Mouse (Mus musculus) myocyte (in vitro differentiated cells): ENCODE results near the gene Anapc2. TPM values are rescaled to one million over a fixed set of nuclear protein-coding genes. Genes with fewer than 3 reads are reported as not detected.

Source experiments
- H3K27me3 ChIP-seq: one replicate; pipeline ENCODE4 v1.6.1; 2011; ENCODE audit not compliant: control insufficient read depth, insufficient read depth, insufficient read length
- H3K36me3 ChIP-seq: one replicate; pipeline ENCODE4 v1.6.1; 2011; ENCODE audit not compliant: control insufficient read depth, insufficient read depth
- H3K4me2 ChIP-seq: one replicate; pipeline ENCODE4 v1.6.1; 2011; ENCODE audit warnings: low read depth, control low read depth
- H3K4me3 ChIP-seq: one replicate; pipeline ENCODE4 v1.5.1; 2011; ENCODE audit warnings: mild to moderate bottlenecking, control low read depth, moderate library complexity
- H3K79me2 ChIP-seq: one replicate; pipeline ENCODE4 v1.6.1; 2011; ENCODE audit not compliant: control insufficient read depth, insufficient read depth
- H3ac ChIP-seq: one replicate; pipeline ENCODE4 v1.6.1; 2011; ENCODE audit not compliant: control insufficient read depth, insufficient read length
- CEBPB ChIP-seq: IDR thresholded peaks from 2 replicates; pipeline ENCODE4 v1.6.1; 2011; ENCODE audit warnings: mild to moderate bottlenecking, moderate library complexity; ENCODE audit not compliant: poor library complexity, insufficient read depth, severe bottlenecking
- E2F4 ChIP-seq: IDR thresholded peaks from one replicate; pipeline ENCODE4 v1.6.1; 2011; ENCODE audit warnings: mild to moderate bottlenecking, control low read depth, moderate library complexity; ENCODE audit not compliant: insufficient read depth
- MAX ChIP-seq: IDR thresholded peaks from one replicate; pipeline ENCODE4 v1.6.1; 2011; ENCODE audit warnings: low read depth, mild to moderate bottlenecking, control low read depth
- MYOD1 ChIP-seq, 3 experiments: IDR thresholded peaks; one replicate each; pipeline ENCODE4 v1.6.1; 2011; ENCODE audit warnings: control low read depth in 2 of 3, low read depth in 2 of 3, mild to moderate bottlenecking in 2 of 3, moderate library complexity in 1 of 3; ENCODE audit not compliant: insufficient read length in 2 of 3, control insufficient read depth in 1 of 3
- MYOG ChIP-seq, 3 experiments: IDR thresholded peaks; one replicate each; pipeline ENCODE4 v1.6.1; 2011; ENCODE audit warnings: control low read depth in 2 of 3, low read depth in 2 of 3, mild to moderate bottlenecking in 2 of 3; ENCODE audit not compliant: insufficient read length in 2 of 3, control insufficient read depth in 1 of 3, insufficient read depth in 1 of 3
- POLR2A ChIP-seq: IDR thresholded peaks from one replicate; pipeline ENCODE4 v1.6.1; 2011; ENCODE audit warnings: low read depth, mild to moderate bottlenecking, control low read depth, moderate library complexity; ENCODE audit not compliant: insufficient read length
- POLR2AphosphoS2 ChIP-seq: IDR thresholded peaks from one replicate; pipeline ENCODE4 v1.6.1; 2011; ENCODE audit warnings: low read depth, control low read depth; ENCODE audit not compliant: insufficient read length
- REST ChIP-seq: IDR thresholded peaks from one replicate; pipeline ENCODE4 v1.6.1; 2011; ENCODE audit warnings: mild to moderate bottlenecking, control low read depth, moderate library complexity; ENCODE audit not compliant: insufficient read depth, insufficient read length
- SRF ChIP-seq: IDR thresholded peaks from one replicate; pipeline ENCODE4 v1.6.1; 2011; ENCODE audit warnings: low read depth; ENCODE audit not compliant: control insufficient read depth, insufficient read length
- TCF12 ChIP-seq: IDR thresholded peaks from one replicate; pipeline ENCODE4 v1.6.1; 2011; ENCODE audit warnings: mild to moderate bottlenecking, control low read depth; ENCODE audit not compliant: poor library complexity, insufficient read depth, severe bottlenecking
- TCF3 ChIP-seq: IDR thresholded peaks from one replicate; pipeline ENCODE4 v1.6.1; 2011; ENCODE audit warnings: low read depth, control low read depth; ENCODE audit not compliant: insufficient read length
- USF1 ChIP-seq: IDR thresholded peaks from one replicate; pipeline ENCODE4 v1.6.1; 2011; ENCODE audit warnings: low read depth, mild to moderate bottlenecking, control low read depth, moderate library complexity
- polyA plus RNA-seq: library from polyadenylated mRNA; unstranded; fragments of >200 nt; fragmentation: generic; extraction: Trizol; gene quantifications from one replicate; pipeline ENCODE4 v1.2.1, GENCODE M21; 2012; ENCODE audit warnings: missing spikeins

Anapc2 gene
- polyA plus RNA-seq, 1 experiment = 97.9 TPM

DNA sequence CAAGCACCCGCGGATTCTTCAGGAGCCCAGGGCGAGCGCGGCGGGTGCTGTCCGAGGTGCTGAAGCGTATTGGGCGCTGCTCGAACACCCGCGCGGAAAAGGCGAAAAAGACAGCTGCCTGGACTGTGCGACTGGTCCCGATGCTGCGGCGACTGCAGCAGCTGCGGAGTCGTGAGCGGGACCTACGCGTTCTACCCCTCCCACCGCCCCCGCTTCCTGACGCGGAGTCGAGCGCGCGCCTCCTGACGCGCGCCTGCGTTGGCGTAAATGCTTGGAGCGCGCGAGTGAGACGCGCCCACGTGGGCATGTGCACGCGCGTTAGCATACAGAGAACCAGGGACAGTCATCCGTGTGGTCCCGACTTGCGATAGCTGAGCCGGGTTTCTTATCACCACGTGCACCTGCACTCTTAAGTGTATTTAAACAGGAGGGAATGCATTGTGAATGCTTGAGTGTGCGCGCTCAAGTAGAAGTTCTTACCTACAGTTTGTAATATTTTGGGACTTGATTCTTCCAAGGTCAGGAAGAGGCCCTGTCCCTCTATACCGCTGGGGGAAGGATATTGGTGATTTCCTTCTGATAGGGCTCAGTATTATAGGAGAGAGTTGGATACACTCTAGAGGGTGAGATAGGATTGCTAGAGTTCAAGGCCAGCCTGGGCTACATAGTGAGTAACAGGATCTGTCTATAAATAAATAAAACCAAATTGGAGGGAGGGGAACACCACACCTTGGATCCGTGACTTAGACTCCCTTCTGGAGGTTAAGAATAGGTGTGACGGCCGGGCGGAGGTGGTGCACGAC lies 46.9 kb downstream of the Anapc2 start, which contains the start of gene Grin1:
Grin1 (minus strand) TSS at position 217 of the 803 bp plus-strand sequence.
- H3K4me3 ChIP-seq = no peak within 1 kb of the TSS
- TF ChIP-seq MYOD1 (IDR thresholded peaks at IDR 0.05; ENCODE audit: control insufficient read depth in 1 of 3, insufficient read length in 2 of 3, low read depth in 2 of 3) (peak in 2 of 3 experiments; percentile 53 to 65), TCF12 (no peak), REST (peak; percentile 88), MYOG (IDR thresholded peaks at IDR 0.05; ENCODE audit: control insufficient read depth in 1 of 3, insufficient read depth in 1 of 3, insufficient read length in 2 of 3, low read depth in 2 of 3) (peak in 2 of 3 experiments; percentile 75 to 77)
- no peaks in the 10 kb centered on the region for H3K36me3 ChIP-seq
- no peak within 1 kb of the TSS for H3K4me2 ChIP-seq
- no peaks in the 10 kb centered on the region for H3K79me2 ChIP-seq
- peaks cover 45% of the 10 kb centered on the region for H3K27me3 ChIP-seq
- H3ac ChIP-seq = no peak within 1 kb of the TSS

DNA sequence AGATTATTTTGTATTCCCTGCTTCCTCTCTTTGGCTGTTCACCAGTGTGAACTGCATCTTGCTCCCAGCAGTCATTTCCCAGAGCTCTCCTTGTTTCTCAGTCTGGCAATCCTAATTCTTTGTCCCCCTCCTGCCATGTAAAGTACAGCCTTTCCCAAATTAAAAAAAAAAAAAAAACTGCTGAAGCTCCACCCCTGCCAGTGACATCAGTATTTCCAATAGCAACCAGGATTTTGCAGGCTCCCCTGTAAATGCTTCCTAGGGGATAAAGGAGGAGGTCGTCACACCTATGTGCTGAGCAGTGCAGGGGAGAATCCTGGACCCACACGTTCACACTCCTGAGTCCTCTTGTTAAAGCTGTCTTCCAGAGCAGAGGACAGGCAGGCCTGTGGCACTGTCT lies 47.8 kb downstream of the Anapc2 start:
- TF ChIP-seq TCF3 (no peak), MAX (no peak), USF1 (no peak), CEBPB (no peak), E2F4 (no peak), REST (no peak), SRF (no peak), TCF12 (no peak), POLR2AphosphoS2 (no peak), MYOD1 (IDR thresholded peaks at IDR 0.05; ENCODE audit: control insufficient read depth in 1 of 3, insufficient read length in 2 of 3, low read depth in 2 of 3) (no peak), MYOG (IDR thresholded peaks at IDR 0.05; ENCODE audit: control insufficient read depth in 1 of 3, insufficient read depth in 1 of 3, insufficient read length in 2 of 3, low read depth in 2 of 3) (no peak), POLR2A (no peak)
- H3K79me2 ChIP-seq = no peaks in the 10 kb centered on the region
- H3K4me2 ChIP-seq = no peak overlapping the region
- no peak overlapping the region for H3K4me3 ChIP-seq
- H3K27me3 ChIP-seq = peaks cover 54% of the 10 kb centered on the region
- H3ac ChIP-seq = no peak overlapping the region
- no peaks in the 10 kb centered on the region for H3K36me3 ChIP-seq

DNA sequence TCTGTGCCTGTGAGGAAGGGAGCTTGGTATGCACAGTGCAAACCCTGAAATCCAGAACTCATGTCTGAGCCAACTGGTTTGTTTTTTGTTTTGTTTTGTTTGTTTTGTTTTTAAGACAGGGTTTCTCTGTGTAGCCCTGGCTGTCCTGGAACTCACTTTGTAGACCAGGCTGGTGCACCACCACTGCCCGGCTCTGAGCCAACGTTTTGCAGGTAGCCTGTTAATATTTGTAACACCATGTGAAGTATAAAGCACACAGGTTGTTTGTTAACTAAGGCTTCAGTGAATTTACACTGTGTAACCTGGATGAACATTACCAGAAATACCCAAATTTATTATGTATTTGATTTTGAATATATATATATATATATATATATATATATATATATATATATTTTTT lies 53.8 kb downstream of the Anapc2 start:
- TF ChIP-seq USF1 (no peak), REST (no peak), CEBPB (no peak), MYOD1 (IDR thresholded peaks at IDR 0.05; ENCODE audit: control insufficient read depth in 1 of 3, insufficient read length in 2 of 3, low read depth in 2 of 3) (no peak), TCF12 (no peak), POLR2A (no peak), E2F4 (no peak), MYOG (IDR thresholded peaks at IDR 0.05; ENCODE audit: control insufficient read depth in 1 of 3, insufficient read depth in 1 of 3, insufficient read length in 2 of 3, low read depth in 2 of 3) (no peak), MAX (no peak), POLR2AphosphoS2 (no peak), TCF3 (no peak)
- H3K4me3 ChIP-seq = no peak overlapping the region
- H3ac ChIP-seq = no peak overlapping the region

DNA sequence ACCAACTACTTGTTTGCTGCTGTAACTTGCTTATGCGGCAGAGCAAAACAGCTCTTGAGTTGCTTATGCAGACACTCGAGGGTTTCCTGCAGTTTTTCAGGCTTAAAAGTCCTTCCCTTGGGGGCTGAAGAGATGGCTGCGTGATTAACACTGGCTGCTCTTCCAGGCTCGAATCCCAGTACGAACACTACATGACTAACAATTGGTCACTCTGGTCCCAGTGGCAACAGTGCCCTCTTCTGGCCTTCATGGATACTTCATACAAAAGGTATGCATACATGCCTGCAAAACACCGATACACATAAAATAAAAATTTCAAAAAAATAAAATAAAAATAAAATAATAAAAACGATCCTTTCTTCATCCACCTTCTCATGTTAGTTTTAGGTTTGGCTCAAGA lies 56.2 kb downstream of the Anapc2 start:
- Histone ChIP-seq H3K4me2 (no peak overlapping the region), H3K27me3 (peaks cover 14% of the 10 kb centered on the region), H3ac (no peak overlapping the region), H3K4me3 (no peak overlapping the region), H3K79me2 (peaks cover 16% of the 10 kb centered on the region), H3K36me3 (no peaks in the 10 kb centered on the region)
- TF ChIP-seq TCF12 (no peak), SRF (no peak)

More for the DNA sequence above, 53.8 kb downstream of the Anapc2 start:
- Histone ChIP-seq H3K4me2 (no peak overlapping the region), H3K36me3 (no peaks in the 10 kb centered on the region), H3K27me3 (peaks cover 15% of the 10 kb centered on the region), H3K79me2 (no peaks in the 10 kb centered on the region)

DNA sequence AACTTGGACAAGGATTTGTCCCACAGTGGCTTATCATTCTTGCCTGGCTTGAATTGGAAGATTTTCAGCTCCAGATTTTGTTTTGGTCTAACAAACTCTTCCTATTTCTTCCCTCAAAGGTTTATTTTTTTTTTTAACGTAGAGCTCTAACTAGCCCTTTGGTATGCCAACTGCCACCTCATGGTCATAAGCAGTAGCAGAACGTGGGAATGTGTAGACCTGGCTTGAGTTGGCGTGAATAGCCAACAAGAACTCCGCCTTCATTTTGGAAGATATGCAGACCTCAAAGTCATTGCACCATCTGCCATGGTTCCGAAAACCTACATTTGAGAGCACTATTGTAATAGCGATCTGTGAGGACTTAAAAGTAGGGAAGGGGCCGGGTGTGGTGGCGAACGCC lies 59.2 kb downstream of the Anapc2 start:
- H3K4me3 ChIP-seq = peak overlapping the region; percentile 87
- peaks cover 6% of the 10 kb centered on the region for H3K36me3 ChIP-seq
- peak overlapping the region; percentile 78 for H3K4me2 ChIP-seq
- H3K79me2 ChIP-seq = peaks cover 20% of the 10 kb centered on the region
- H3ac ChIP-seq = peak overlapping the region; percentile 65
- no peaks in the 10 kb centered on the region for H3K27me3 ChIP-seq
- no peak for TF ChIP-seq TCF12
- TF ChIP-seq SRF = no peak
- no peak for TF ChIP-seq REST
- no peak for TF ChIP-seq E2F4
- TF ChIP-seq MAX = no peak
- TF ChIP-seq POLR2A = no peak
- TF ChIP-seq POLR2AphosphoS2 = no peak
- TF ChIP-seq MYOG (IDR thresholded peaks at IDR 0.05; ENCODE audit: control insufficient read depth in 1 of 3, insufficient read depth in 1 of 3, insufficient read length in 2 of 3, low read depth in 2 of 3) = no peak
- no peak for TF ChIP-seq TCF3
- TF ChIP-seq CEBPB = no peak
- no peak for TF ChIP-seq USF1
